Mouse (Mus musculus): ENCODE data around the gene BC003965. TPM values are rescaled to one million over a fixed set of nuclear protein-coding genes. Genes with fewer than 3 reads are reported as not detected.
"Not testable (repeated sequence)": the region's sequence is repeated elsewhere in the genome, so short reads cannot be mapped to it uniquely, and the experiment has no call there.

Gene BC003965
- polyA plus RNA-seq, 1 experiment from 2014 or later, result 35.4 TPM

DNA sequence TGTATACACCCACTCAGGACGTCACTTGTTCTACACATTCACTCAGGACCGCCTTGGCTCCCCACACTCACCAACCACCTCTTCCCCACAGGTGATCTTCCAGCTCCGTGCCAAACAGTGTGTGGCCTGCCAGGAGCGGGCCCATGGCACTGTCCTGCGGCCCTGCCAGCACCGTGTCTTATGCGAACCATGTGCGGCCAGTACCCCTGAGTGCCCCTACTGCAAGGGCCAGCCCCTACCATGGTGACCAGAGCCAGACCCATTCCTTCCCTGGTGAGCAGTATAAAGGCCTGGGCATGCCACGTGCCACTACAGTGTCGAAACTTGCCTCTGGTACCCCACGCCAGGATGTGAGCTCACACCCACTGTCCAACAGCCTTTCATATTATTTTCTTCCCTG lies 47.3 kb downstream of the BC003965 start:
- not testable (repeated sequence) for H3K4me1 ChIP-seq (replicated peaks; ENCODE audit: control insufficient read depth, insufficient read depth, low read length); H3K27ac ChIP-seq (ENCODE audit: low read depth, low read length); H3K9me3 ChIP-seq (ENCODE audit: control insufficient read depth, low read length); H3K27me3 ChIP-seq (ENCODE audit: control insufficient read depth, insufficient read depth, low read length); H3K9ac ChIP-seq (ENCODE audit: low read length); H3K36me3 ChIP-seq (ENCODE audit: control insufficient read depth, insufficient read depth, low read length); DNase-seq (ENCODE audit: low spot score); H3K4me3 ChIP-seq (ENCODE audit: low read depth, low read length); H3K4me2 ChIP-seq (ENCODE audit: low read depth, low read length, severe bottlenecking); ATAC-seq (replicated peaks; ENCODE audit: low FRiP score)
- 89% methylated on average over 5 of the region's 11 CpGs for WGBS

- Histone ChIP-seq H3K9me3 (ENCODE audit: control insufficient read depth, low read length) (no peaks in the 10 kb centered on the region), H3K27me3 (ENCODE audit: control insufficient read depth, insufficient read depth, low read length) (no peaks in the 10 kb centered on the region), H3K4me1 (replicated peaks; ENCODE audit: control insufficient read depth, insufficient read depth, low read length) (peaks cover 5% of the 10 kb centered on the region; the same call in 1 of the 2 replicates), H3K4me2 (ENCODE audit: low read depth, low read length, severe bottlenecking) (no peak overlapping the region), H3K36me3 (ENCODE audit: control insufficient read depth, insufficient read depth, low read length) (peaks cover 3% of the 10 kb centered on the region; the same call in 1 of the 2 replicates), H3K4me3 (ENCODE audit: low read depth, low read length) (no peak overlapping the region), H3K27ac (ENCODE audit: low read depth, low read length) (no peak overlapping the region), H3K9ac (ENCODE audit: low read length) (no peak overlapping the region)
- 85% methylated on average over 9 of the region's 9 CpGs for WGBS
- DNase-seq (ENCODE audit: low spot score) (no peak), ATAC-seq (replicated peaks; ENCODE audit: low FRiP score) (no peak)
These were observed 51.3 kb downstream of the BC003965 start for GRCm38 (mm10) chr17:25235635-25236034.

Other genes with a start within 250 kb of the BC003965 start
- 51.3 and 56.8 TPM in 2 replicates for gene Mapk8ip3, start 247.6 kb upstream of the BC003965 start, polyA plus RNA-seq (2014; fragmentation: Nextera tagmentation; extraction: Ambion mirVana)
- 314 and 323 TPM in 2 replicates for gene Jpt2, start 223.9 kb upstream of the BC003965 start, polyA plus RNA-seq (2014; fragmentation: Nextera tagmentation; extraction: Ambion mirVana)
- 14.3 and 14.7 TPM in 2 replicates for gene Cramp1l, start 168.8 kb upstream of the BC003965 start, polyA plus RNA-seq (2014; fragmentation: Nextera tagmentation; extraction: Ambion mirVana)
- gene Ift140, start 168.5 kb upstream of the BC003965 start, polyA plus RNA-seq (2014; fragmentation: Nextera tagmentation; extraction: Ambion mirVana), result 29.0 and 29.2 TPM in 2 replicates
- 9.8 and 13.2 TPM in 2 replicates for gene Tmem204, start 101.0 kb upstream of the BC003965 start, polyA plus RNA-seq (2014; fragmentation: Nextera tagmentation; extraction: Ambion mirVana)
- 41.2 and 45.4 TPM in 2 replicates for gene Telo2, start 68.6 kb upstream of the BC003965 start, polyA plus RNA-seq (2014; fragmentation: Nextera tagmentation; extraction: Ambion mirVana)
- gene Ptx4, start 63.8 kb upstream of the BC003965 start, polyA plus RNA-seq (2014; fragmentation: Nextera tagmentation; extraction: Ambion mirVana), result 0.12 TPM in 1 of 2 replicates, not detected in the other
- 24.2 and 25.4 TPM in 2 replicates for gene Clcn7, start 51.2 kb upstream of the BC003965 start, polyA plus RNA-seq (2014; fragmentation: Nextera tagmentation; extraction: Ambion mirVana)
- 0.08 TPM in 1 of 2 replicates, not detected in the other for gene Ccdc154, start 22.1 kb upstream of the BC003965 start, polyA plus RNA-seq (2014; fragmentation: Nextera tagmentation; extraction: Ambion mirVana)
- not detected in 2 replicates for gene Gm38655, start 9.1 kb upstream of the BC003965 start, polyA plus RNA-seq (2014; fragmentation: Nextera tagmentation; extraction: Ambion mirVana)
- gene Unkl, start 3.8 kb downstream of the BC003965 start, polyA plus RNA-seq (2014; fragmentation: Nextera tagmentation; extraction: Ambion mirVana), result 6.5 and 7.1 TPM in 2 replicates
- 51.3 and 56.3 TPM in 2 replicates for gene Gnptg, start 55.6 kb downstream of the BC003965 start, polyA plus RNA-seq (2014; fragmentation: Nextera tagmentation; extraction: Ambion mirVana)
- 63.4 and 66.7 TPM in 2 replicates for gene Tsr3, start 55.6 kb downstream of the BC003965 start, polyA plus RNA-seq (2014; fragmentation: Nextera tagmentation; extraction: Ambion mirVana)
- 1.2 and 1.7 TPM in 2 replicates for gene Baiap3, start 71.8 kb downstream of the BC003965 start, polyA plus RNA-seq (2014; fragmentation: Nextera tagmentation; extraction: Ambion mirVana)
- gene Ube2i, start 90.1 kb downstream of the BC003965 start, polyA plus RNA-seq (2014; fragmentation: Nextera tagmentation; extraction: Ambion mirVana), result 837 and 868 TPM in 2 replicates
- not detected in 2 replicates for gene Prss34, start 113.8 kb downstream of the BC003965 start, polyA plus RNA-seq (2014; fragmentation: Nextera tagmentation; extraction: Ambion mirVana)
- not detected in 2 replicates for gene Prss28, start 124.1 kb downstream of the BC003965 start, polyA plus RNA-seq (2014; fragmentation: Nextera tagmentation; extraction: Ambion mirVana)
- not detected in 2 replicates for gene Prss29, start 134.1 kb downstream of the BC003965 start, polyA plus RNA-seq (2014; fragmentation: Nextera tagmentation; extraction: Ambion mirVana)
- not detected in 2 replicates for gene Tpsab1, start 161.0 kb downstream of the BC003965 start, polyA plus RNA-seq (2014; fragmentation: Nextera tagmentation; extraction: Ambion mirVana)
- not detected in 2 replicates for gene Tpsb2, start 181.8 kb downstream of the BC003965 start, polyA plus RNA-seq (2014; fragmentation: Nextera tagmentation; extraction: Ambion mirVana)
- gene Tpsg1, start 184.7 kb downstream of the BC003965 start, polyA plus RNA-seq (2014; fragmentation: Nextera tagmentation; extraction: Ambion mirVana), result 0.45 TPM in 1 of 2 replicates, not detected in the other
- gene Cacna1h, start 249.2 kb downstream of the BC003965 start, polyA plus RNA-seq (2014; fragmentation: Nextera tagmentation; extraction: Ambion mirVana), result 4.4 and 4.7 TPM in 2 replicates